Mouse (Mus musculus) neural tube, embryonic 15.5 days (tissue): ENCODE data around the gene Arl16. TPM values are rescaled to one million over a fixed set of nuclear protein-coding genes. Genes with fewer than 3 reads are reported as not detected.
"Not testable (repeated sequence)": the region's sequence is repeated elsewhere in the genome, so short reads cannot be mapped to it uniquely, and the experiment has no call there.

ENCODE experiments used
- ATAC-seq: fragments of 200-750 bp; cut with Nextera tagmentation; 2 replicates; pipeline ENCODE4 v1.8.0; 2017; ENCODE audit warnings: mild to moderate bottlenecking, moderate TSS enrichment, moderate library complexity; ENCODE audit not compliant: low FRiP score
- H3K27ac ChIP-seq: fragments of 300-500 bp; sonication (generic); replicated peaks from 2 replicates; pipeline ENCODE4 v1.5.1; 2015; ENCODE audit warnings: mild to moderate bottlenecking, inconsistent platforms
- H3K27me3 ChIP-seq: fragments of 300-500 bp; sonication (generic); replicated peaks from 2 replicates; pipeline ENCODE4 v1.6.1; 2015; ENCODE audit warnings: inconsistent platforms
- H3K36me3 ChIP-seq: fragments of 300-500 bp; sonication (generic); 2 replicates; pipeline ENCODE4 v1.6.1; 2015; ENCODE audit warnings: inconsistent platforms
- H3K4me1 ChIP-seq: fragments of 300-500 bp; sonication (generic); 2 replicates; pipeline ENCODE4 v1.6.1; 2015; ENCODE audit warnings: inconsistent platforms
- H3K4me2 ChIP-seq: fragments of 300-500 bp; sonication (generic); 2 replicates; pipeline ENCODE4 v1.6.1; 2015; ENCODE audit warnings: inconsistent platforms, mild to moderate bottlenecking, moderate library complexity
- H3K4me3 ChIP-seq: fragments of 300-500 bp; sonication (generic); replicated peaks from 2 replicates; pipeline ENCODE4 v1.5.1; 2015; ENCODE audit warnings: mild to moderate bottlenecking, inconsistent platforms
- H3K9ac ChIP-seq: fragments of 300-500 bp; sonication (generic); replicated peaks from 2 replicates; pipeline ENCODE4 v1.6.1; 2015; ENCODE audit warnings: mild to moderate bottlenecking, inconsistent platforms
- H3K9me3 ChIP-seq: fragments of 300-500 bp; sonication (generic); replicated peaks from 2 replicates; pipeline ENCODE4 v1.6.1; 2016; ENCODE audit warnings: inconsistent platforms
- WGBS: fragments of 180-500 bp; shearing (Covaris S2); methylation state at CpG from one replicate; pipeline ENCODE4 v1.1.7; 2015; ENCODE audit warnings: mixed read lengths; 5-methylcytosine and 5-hydroxymethylcytosine counted together
- polyA plus RNA-seq: library from polyadenylated mRNA; unstranded; fragments of >200 nt; fragmentation: Nextera tagmentation; extraction: Ambion mirVana; gene quantifications from 2 replicates; pipeline ENCODE4 v1.2.1, GENCODE M21; 2015

Arl16 gene
- 68.1 and 76.7 TPM in 2 replicates for polyA plus RNA-seq

DNA sequence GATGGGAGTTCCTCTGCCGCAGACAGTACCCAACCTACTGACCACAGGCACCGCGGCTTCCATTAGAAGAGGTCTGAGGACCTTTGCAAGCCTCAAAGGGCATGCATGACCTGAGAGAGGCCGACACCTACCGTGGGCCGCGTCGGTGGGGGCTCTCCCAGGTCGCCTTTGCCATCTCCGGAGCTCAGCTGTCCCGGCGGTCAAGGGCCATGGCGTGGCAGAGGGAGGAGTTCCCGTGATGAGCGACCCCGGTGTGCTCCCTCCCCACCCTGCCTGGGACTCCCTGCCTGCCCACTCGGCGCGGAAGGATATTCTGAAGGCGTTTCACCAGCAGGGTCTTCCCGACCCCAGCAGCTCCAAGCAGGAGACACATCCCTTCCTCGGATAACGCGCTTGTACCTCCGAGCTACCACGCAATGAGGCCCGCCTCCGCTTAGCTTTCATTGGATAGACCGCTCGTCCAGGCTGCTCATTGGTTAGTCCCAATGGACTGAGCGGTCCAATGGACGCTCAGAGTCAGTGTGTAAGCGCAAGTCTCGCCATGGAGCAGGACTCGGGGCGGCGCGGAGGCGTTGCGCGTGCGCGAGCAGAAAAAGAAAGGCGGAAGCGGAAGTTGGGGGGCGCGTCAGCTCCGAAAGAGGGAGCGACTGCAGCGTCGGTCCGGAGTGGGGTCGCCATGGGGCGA, at the start of gene Arl16:
Gene Arl16 (minus strand): TSS at position 557 of the 685 bp plus-strand sequence.
- under 1% methylated on average over 53 of the region's 54 CpGs for WGBS
- H3K4me2 ChIP-seq: peak within 1 kb of the TSS; percentile 93
- no peaks in the 10 kb centered on the region for H3K9me3 ChIP-seq
- H3K36me3 ChIP-seq: peaks cover 60% of the 10 kb centered on the region
- H3K4me3 ChIP-seq: peak within 1 kb of the TSS; percentile 97
- no peaks in the 10 kb centered on the region for H3K27me3 ChIP-seq
- ATAC-seq: peak; percentile 100
- peaks cover 33% of the 10 kb centered on the region for H3K4me1 ChIP-seq
- H3K9ac ChIP-seq: peak within 1 kb of the TSS; percentile 96
- peak within 1 kb of the TSS; percentile 91 for H3K27ac ChIP-seq

DNA sequence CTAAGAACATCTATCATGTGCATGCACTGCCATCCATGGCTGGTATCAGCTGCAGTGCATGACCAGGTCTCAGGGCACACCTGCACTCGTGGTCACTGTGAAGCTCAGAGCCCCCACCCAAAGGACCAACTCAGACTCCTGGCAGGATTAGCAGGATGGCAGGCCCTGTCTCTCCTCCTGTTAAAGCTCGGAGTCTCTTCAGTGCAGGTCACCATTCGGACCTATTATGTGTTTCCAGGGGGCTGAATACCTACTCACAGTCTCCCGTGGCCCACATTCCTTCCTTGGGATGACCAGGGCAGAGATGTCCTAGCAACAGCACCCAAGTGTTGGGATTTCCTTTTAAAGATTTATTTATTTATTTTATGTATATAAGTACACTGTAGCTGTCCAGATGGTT, 49.7 kb upstream of the Arl16 start:
- H3K36me3 ChIP-seq: no peaks in the 10 kb centered on the region
- no peak overlapping the region for H3K4me2 ChIP-seq
- H3K27me3 ChIP-seq: no peaks in the 10 kb centered on the region
- H3K9me3 ChIP-seq: no peaks in the 10 kb centered on the region
- ATAC-seq: no peak
- no peak overlapping the region for H3K4me3 ChIP-seq
- peaks cover 5% of the 10 kb centered on the region; the same call in 1 of the 2 replicates for H3K4me1 ChIP-seq
- 74% methylated on average over 4 of the region's 4 CpGs for WGBS
- H3K9ac ChIP-seq: no peak overlapping the region
- no peak overlapping the region for H3K27ac ChIP-seq

GRCm38 (mm10) chr11:120515611-120516010, 48.2 kb upstream of the Arl16 start:
- Histone ChIP-seq H3K9me3 (no peaks in the 10 kb centered on the region), H3K36me3 (no peaks in the 10 kb centered on the region), H3K9ac (no peak overlapping the region), H3K4me1 (peaks cover 7% of the 10 kb centered on the region; the same call in 1 of the 2 replicates), H3K4me2 (no peak overlapping the region), H3K27me3 (no peaks in the 10 kb centered on the region), H3K4me3 (no peak overlapping the region), H3K27ac (no peak overlapping the region)
- no peak for ATAC-seq
- WGBS: 19% methylated on average over 17 of the region's 17 CpGs

GRCm38 (mm10) chr11:120514262-120514661, 46.9 kb upstream of the Arl16 start:
- not testable (repeated sequence) for H3K27ac ChIP-seq, H3K9ac ChIP-seq, ATAC-seq, H3K4me1 ChIP-seq, H3K9me3 ChIP-seq, H3K4me3 ChIP-seq, H3K27me3 ChIP-seq, H3K4me2 ChIP-seq, H3K36me3 ChIP-seq
- WGBS: 97% methylated on average over 2 of the region's 2 CpGs

DNA sequence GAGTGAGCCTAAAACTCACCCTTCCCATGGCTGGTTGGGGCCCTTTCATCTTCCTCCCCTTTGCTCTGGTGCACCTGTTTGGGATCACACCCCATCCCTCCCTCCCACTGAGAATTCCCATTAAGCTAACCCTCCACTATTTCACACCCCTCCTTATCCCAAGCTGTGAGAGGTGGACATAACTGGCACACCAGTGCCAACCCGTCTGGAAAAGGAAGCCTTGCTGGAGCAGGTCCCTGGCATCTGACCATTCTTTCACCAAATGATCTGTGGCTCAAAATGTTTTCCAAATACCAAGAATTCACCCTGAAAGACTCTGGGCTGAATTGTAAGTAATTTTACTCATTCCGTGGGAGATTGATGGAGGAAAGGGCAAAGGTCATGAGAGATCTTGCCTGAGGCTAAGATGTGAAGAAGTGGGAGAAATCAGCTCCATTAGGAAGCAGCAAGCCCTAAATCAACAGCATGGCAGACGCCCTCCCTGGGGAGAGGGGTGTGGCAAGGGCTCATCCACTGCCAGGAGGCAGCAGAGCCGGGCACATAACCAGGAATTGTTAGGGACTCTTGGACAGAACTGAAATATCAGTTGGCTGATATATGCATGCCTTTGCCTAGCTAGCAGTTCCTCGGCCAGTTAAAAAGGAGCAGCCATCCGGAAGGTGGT, 45.5 kb upstream of the Arl16 start:
- H3K27ac ChIP-seq: no peak overlapping the region
- H3K4me1 ChIP-seq: peaks cover 9% of the 10 kb centered on the region; the same call in 1 of the 2 replicates
- H3K9ac ChIP-seq: no peak overlapping the region
- no peak overlapping the region for H3K4me2 ChIP-seq
- no peak for ATAC-seq
- H3K9me3 ChIP-seq: no peaks in the 10 kb centered on the region
- H3K27me3 ChIP-seq: no peaks in the 10 kb centered on the region
- H3K4me3 ChIP-seq: no peak overlapping the region
- H3K36me3 ChIP-seq: no peaks in the 10 kb centered on the region
- 31% methylated on average over 6 of the region's 6 CpGs for WGBS

- no peak for ATAC-seq
- 0 out of 2 replicates have a peak, but pooled peaks cover 5% of the 10 kb centered on the region for H3K4me1 ChIP-seq
- H3K27ac ChIP-seq: no peak overlapping the region
- H3K9ac ChIP-seq: peak overlapping the region; percentile 32; the same call in 1 of the 2 replicates
- H3K27me3 ChIP-seq: no peaks in the 10 kb centered on the region
- 13% methylated on average over 16 of the region's 16 CpGs for WGBS
- H3K4me2 ChIP-seq: peak overlapping the region; percentile 43
- no peaks in the 10 kb centered on the region for H3K9me3 ChIP-seq
- H3K4me3 ChIP-seq: no peak overlapping the region
- H3K36me3 ChIP-seq: no peaks in the 10 kb centered on the region
Observed at GRCm38 (mm10) chr11:120510375-120511030, 43.1 kb upstream of the Arl16 start.

DNA sequence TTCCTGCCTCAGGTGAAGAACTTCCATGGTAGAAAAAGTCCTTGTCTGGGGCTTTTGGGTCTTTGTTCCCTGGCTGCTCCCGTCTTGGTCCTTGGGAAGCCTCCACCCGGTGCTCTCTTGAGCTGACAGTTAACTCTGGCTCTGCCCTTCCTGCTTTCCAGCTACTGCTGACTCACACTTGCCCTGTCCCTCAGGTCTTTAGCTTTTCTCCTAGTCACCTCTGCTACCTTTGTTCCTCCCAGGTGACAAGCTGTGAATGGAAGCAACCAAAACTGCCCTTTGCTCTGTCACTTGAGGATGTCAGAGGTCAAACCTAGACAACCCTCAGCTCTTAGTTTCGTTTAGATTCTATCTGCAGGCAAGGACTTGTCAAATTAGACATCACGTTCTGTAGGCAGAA, 42.5 kb upstream of the Arl16 start:
- Histone ChIP-seq H3K4me2 (no peak overlapping the region), H3K27me3 (no peaks in the 10 kb centered on the region), H3K4me3 (no peak overlapping the region), H3K9me3 (no peaks in the 10 kb centered on the region), H3K36me3 (no peaks in the 10 kb centered on the region), H3K9ac (no peak overlapping the region), H3K4me1 (0 out of 2 replicates have a peak, but pooled peaks cover 4% of the 10 kb centered on the region), H3K27ac (no peak overlapping the region)
- 71% methylated on average over 4 of the region's 4 CpGs for WGBS
- ATAC-seq: no peak

- H3K27me3 ChIP-seq: no peaks in the 10 kb centered on the region
- H3K4me2 ChIP-seq: no peak overlapping the region
- WGBS: 86% methylated on average over 9 of the region's 9 CpGs
Observed at GRCm38 (mm10) chr11:120508290-120508870, 41.0 kb upstream of the Arl16 start.

GRCm38 (mm10) chr11:120507611-120508289, 40.3 kb upstream of the Arl16 start:
- Histone ChIP-seq H3K27me3 (no peaks in the 10 kb centered on the region), H3K4me2 (no peak overlapping the region), H3K4me1 (0 out of 2 replicates have a peak, but pooled peaks cover 4% of the 10 kb centered on the region), H3K4me3 (no peak overlapping the region), H3K9me3 (no peaks in the 10 kb centered on the region), H3K27ac (no peak overlapping the region), H3K36me3 (no peaks in the 10 kb centered on the region), H3K9ac (no peak overlapping the region)
- no peak for ATAC-seq
- 68% methylated on average over 13 of the region's 13 CpGs for WGBS

More at GRCm38 (mm10) chr11:120508290-120508870, 41.0 kb upstream of the Arl16 start:
- Histone ChIP-seq H3K4me3 (no peak overlapping the region), H3K9ac (no peak overlapping the region), H3K27ac (no peak overlapping the region), H3K9me3 (no peaks in the 10 kb centered on the region), H3K36me3 (no peaks in the 10 kb centered on the region), H3K4me1 (0 out of 2 replicates have a peak, but pooled peaks cover 4% of the 10 kb centered on the region)
- no peak for ATAC-seq

GRCm38 (mm10) chr11:120506899-120507298, 39.5 kb upstream of the Arl16 start:
- H3K4me2 ChIP-seq: no peak overlapping the region
- no peak overlapping the region for H3K27ac ChIP-seq
- WGBS: 50% methylated on average over 4 of the region's 4 CpGs
- no peaks in the 10 kb centered on the region for H3K9me3 ChIP-seq
- no peaks in the 10 kb centered on the region for H3K27me3 ChIP-seq
- 0 out of 2 replicates have a peak, but pooled peaks cover 4% of the 10 kb centered on the region for H3K4me1 ChIP-seq
- H3K36me3 ChIP-seq: no peaks in the 10 kb centered on the region
- H3K9ac ChIP-seq: no peak overlapping the region
- ATAC-seq: no peak
- no peak overlapping the region for H3K4me3 ChIP-seq

GRCm38 (mm10) chr11:120505661-120506060, 38.3 kb upstream of the Arl16 start:
- Histone ChIP-seq H3K9me3 (no peaks in the 10 kb centered on the region), H3K27me3 (no peaks in the 10 kb centered on the region), H3K9ac (no peak overlapping the region), H3K4me3 (no peak overlapping the region), H3K36me3 (no peaks in the 10 kb centered on the region), H3K27ac (no peak overlapping the region), H3K4me1 (0 out of 2 replicates have a peak, but pooled peaks cover 2% of the 10 kb centered on the region), H3K4me2 (no peak overlapping the region)
- 92% methylated on average over 3 of the region's 3 CpGs for WGBS
- ATAC-seq: no peak
